19 mouse cellular contexts compared by ENCODE assay signal in genomic region chr8:80796070-80796469, GRCm38 (mm10).
"Had no signal": no experiment of that assay in that cellular context is flagged by ENCODE, and none has a peak within 500 bp of the region (broad histone marks: within the 10 kb centered on the region; RNA-seq: fewer than 3 reads in every experiment).

No protein-coding gene starts in this region.

- H3K4me2 ChIP-seq: midbrain, embryonic 12.5 days; neural tube, embryonic 13.5 days; neural tube, embryonic 15.5 days had no signal

- DNase-seq: lung, adult 18-20 months; lung, postnatal 14 days; lung, postnatal 36 days; midbrain, embryonic 14.5 days; retina, postnatal 1 day; right cerebral cortex, adult 18-20 months; right cerebral cortex, postnatal 25 days; right cerebral cortex, postnatal 4 days; spleen, adult 18-20 months; thymus, adult 18-20 months; thymus, postnatal 14 days; thymus, postnatal 36 days had no signal

- H3K27me3 ChIP-seq: midbrain, embryonic 12.5 days; neural tube, embryonic 13.5 days; neural tube, embryonic 15.5 days had no signal

- H3K4me1 ChIP-seq: midbrain, embryonic 10.5 days; midbrain, embryonic 12.5 days had no signal

- ATAC-seq: midbrain, embryonic 16.5 days had no signal

- H3K36me3 ChIP-seq: neural tube, embryonic 13.5 days; neural tube, embryonic 15.5 days had no signal

- H3K9ac ChIP-seq: liver, embryonic 14.5 days; midbrain, embryonic 12.5 days; neural tube, embryonic 13.5 days; neural tube, embryonic 15.5 days had no signal

- H3K4me3 ChIP-seq: midbrain, embryonic 10.5 days; midbrain, embryonic 12.5 days; myocyte; neural tube, embryonic 13.5 days; neural tube, embryonic 15.5 days had no signal

- H3K27ac ChIP-seq: liver, embryonic 14.5 days; midbrain, embryonic 10.5 days; midbrain, embryonic 12.5 days; neural tube, embryonic 13.5 days; neural tube, embryonic 15.5 days had no signal

- H3K9me3 ChIP-seq: neural tube, embryonic 13.5 days; neural tube, embryonic 15.5 days had no signal
